Mouse (Mus musculus): ENCODE results near the gene P2ry4. TPM values are rescaled to one million over a fixed set of nuclear protein-coding genes. Genes with fewer than 3 reads are reported as not detected.

The P2ry4 gene
- polyA plus RNA-seq, 1 experiment from 2014 or later = not detected

DNA sequence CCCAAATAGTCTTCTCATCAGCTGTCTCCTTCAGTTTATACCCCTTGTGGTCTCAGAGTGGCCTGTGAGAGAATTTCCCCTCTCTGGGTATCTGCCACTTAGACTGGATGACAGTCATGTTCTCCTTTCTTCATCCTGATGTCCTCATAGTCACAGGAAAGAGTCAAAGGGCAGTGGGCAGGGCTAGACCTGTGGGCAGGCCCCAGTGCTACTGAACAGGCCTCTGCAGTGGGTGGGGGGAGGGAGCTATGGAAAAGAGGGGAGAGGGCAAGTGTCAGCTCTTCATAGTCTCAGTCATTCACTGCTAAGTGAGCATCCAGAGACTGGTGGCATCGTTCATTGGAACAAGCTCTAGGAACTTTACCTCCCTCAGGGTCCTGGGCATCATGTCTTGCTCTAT is 22.7 kb downstream of the P2ry4 start, which contains the start of gene Awat1:
TSS of gene Awat1 (plus strand) at position 301 of the 400 bp plus-strand sequence.
- H3K4me2 ChIP-seq = no peak within 1 kb of the TSS
- H3K9ac ChIP-seq = no peak within 1 kb of the TSS
- WGBS = 78% methylated on average over 1 of the region's 1 CpGs
- H3K27me3 ChIP-seq = peaks cover 8% of the 10 kb centered on the region; the same call in 1 of the 2 replicates
- H3K4me1 ChIP-seq = no peaks in the 10 kb centered on the region
- H3K9me3 ChIP-seq = no peaks in the 10 kb centered on the region
- H3K4me3 ChIP-seq (replicated peaks) = no peak within 1 kb of the TSS
- no peak for ATAC-seq (ENCODE audit: low FRiP score)
- H3K36me3 ChIP-seq (replicated peaks) = no peaks in the 10 kb centered on the region
- no peak within 1 kb of the TSS for H3K27ac ChIP-seq

DNA sequence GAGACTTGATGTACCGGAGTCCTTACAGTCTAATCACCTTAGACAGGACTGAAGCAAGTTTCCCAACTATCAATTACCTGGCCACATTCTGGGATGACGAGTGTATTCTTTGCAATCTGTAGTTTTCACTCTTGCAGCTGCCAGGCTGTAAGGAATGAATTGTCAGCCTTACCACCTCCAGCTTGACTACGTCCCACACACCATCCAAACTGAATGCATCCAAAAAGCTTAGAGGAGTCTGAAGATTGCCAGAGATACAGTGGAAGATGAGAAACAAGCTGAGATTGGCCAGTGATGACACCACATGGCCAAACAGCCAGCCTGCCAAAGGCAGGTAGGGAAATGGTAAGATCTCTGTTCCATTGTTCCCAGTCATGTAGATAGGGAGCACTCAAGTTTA is 29.0 kb downstream of the P2ry4 start:
- H3K4me1 ChIP-seq = no peaks in the 10 kb centered on the region
- no peak overlapping the region for H3K27ac ChIP-seq
- no peak for ATAC-seq (ENCODE audit: low FRiP score)
- no peak overlapping the region for H3K9ac ChIP-seq
- H3K36me3 ChIP-seq (replicated peaks) = no peaks in the 10 kb centered on the region
- H3K4me3 ChIP-seq (replicated peaks) = no peak overlapping the region
- WGBS = 86% methylated on average over 3 of the region's 3 CpGs
- no peaks in the 10 kb centered on the region for H3K9me3 ChIP-seq
- H3K27me3 ChIP-seq = peaks cover 7% of the 10 kb centered on the region
- no peak overlapping the region for H3K4me2 ChIP-seq

DNA sequence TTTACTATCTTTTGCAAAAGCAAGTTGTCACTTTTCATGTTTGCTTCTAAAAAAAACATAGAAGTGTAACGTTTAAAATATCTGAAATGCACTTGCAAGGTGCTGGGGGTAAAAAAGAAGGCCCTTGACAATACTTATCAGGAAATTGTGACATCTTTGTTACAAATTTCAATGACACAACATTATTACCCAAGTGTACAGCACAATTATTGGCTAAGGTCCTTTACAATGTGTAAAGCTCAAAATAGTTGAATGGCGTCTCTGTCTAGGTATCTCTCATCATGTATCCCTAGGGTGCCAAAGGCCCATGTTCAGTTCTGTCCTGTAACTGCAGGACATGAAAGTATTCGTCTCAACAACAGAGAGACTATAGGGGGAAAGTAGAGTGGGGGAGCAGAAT is 38.6 kb downstream of the P2ry4 start:
- no peaks in the 10 kb centered on the region for H3K36me3 ChIP-seq (replicated peaks)
- WGBS = 82% methylated on average over 3 of the region's 3 CpGs
- H3K27ac ChIP-seq = no peak overlapping the region
- no peak overlapping the region for H3K4me3 ChIP-seq (replicated peaks)
- no peak for ATAC-seq (ENCODE audit: low FRiP score)
- peaks cover 9% of the 10 kb centered on the region; the same call in 1 of the 2 replicates for H3K27me3 ChIP-seq
- no peak overlapping the region for H3K9ac ChIP-seq
- no peak overlapping the region for H3K4me2 ChIP-seq
- no peaks in the 10 kb centered on the region for H3K4me1 ChIP-seq
- H3K9me3 ChIP-seq = no peaks in the 10 kb centered on the region

Other genes with a start within 250 kb of the P2ry4 start
- gene Otud6a, start 165.9 kb downstream of the P2ry4 start, polyA plus RNA-seq (2016; fragmentation: Nextera tagmentation; extraction: Ambion mirVana) = not detected in 2 replicates
- 0.40 and 0.46 TPM in 2 replicates for gene Awat2, start 152.2 kb downstream of the P2ry4 start, polyA plus RNA-seq (2016; fragmentation: Nextera tagmentation; extraction: Ambion mirVana)
- 28.6 and 29.9 TPM in 2 replicates for gene Igbp1, start 100.6 kb downstream of the P2ry4 start, polyA plus RNA-seq (2016; fragmentation: Nextera tagmentation; extraction: Ambion mirVana)
- not detected in 2 replicates for gene Dgat2l6, start 70.0 kb downstream of the P2ry4 start, polyA plus RNA-seq (2016; fragmentation: Nextera tagmentation; extraction: Ambion mirVana)
- not detected in 2 replicates for gene Awat1, start 22.6 kb downstream of the P2ry4 start, polyA plus RNA-seq (2016; fragmentation: Nextera tagmentation; extraction: Ambion mirVana)
- gene Arr3, start 10.6 kb upstream of the P2ry4 start, polyA plus RNA-seq (2016; fragmentation: Nextera tagmentation; extraction: Ambion mirVana) = 0.23 TPM in 1 of 2 replicates, not detected in the other
- 45.4 and 53.2 TPM in 2 replicates for gene Kif4, start 30.9 kb upstream of the P2ry4 start, polyA plus RNA-seq (2016; fragmentation: Nextera tagmentation; extraction: Ambion mirVana)
- 130 and 137 TPM in 2 replicates for gene Pdzd11, start 31.7 kb upstream of the P2ry4 start, polyA plus RNA-seq (2016; fragmentation: Nextera tagmentation; extraction: Ambion mirVana)
- 8.8 and 9.5 TPM in 2 replicates for gene Gdpd2, start 135.0 kb upstream of the P2ry4 start, polyA plus RNA-seq (2016; fragmentation: Nextera tagmentation; extraction: Ambion mirVana)
- 19.0 and 24.5 TPM in 2 replicates for gene Dlg3, start 172.9 kb upstream of the P2ry4 start, polyA plus RNA-seq (2016; fragmentation: Nextera tagmentation; extraction: Ambion mirVana)